ENCODE assay signal across 26 mouse cellular contexts in genomic region chr4:140383596-140383995, GRCm38 (mm10).
A peak's percentile ranks its signal among the peaks of the same experiment; 100 is the strongest.
DNase-seq lines count a peak whose midpoint lies in the region; ATAC-seq and TF ChIP-seq lines count a peak whose summit lies in the region.
"Had no signal": no experiment of that assay in that cellular context is flagged by ENCODE, and none has a peak within 500 bp of the region (broad histone marks: within the 10 kb centered on the region; RNA-seq: fewer than 3 reads in every experiment).

No protein-coding gene starts in this region.

- H3K36me3 ChIP-seq in hindbrain, embryonic 11.5 days (ENCODE audit: control insufficient read depth, insufficient read depth, low read length), result no peaks in the 10 kb centered on the region
- no peaks in the 10 kb centered on the region for H3K36me3 ChIP-seq in hindbrain, embryonic 16.5 days (ENCODE audit: control insufficient read depth, insufficient read depth, low read length)
- no peaks in the 10 kb centered on the region for H3K36me3 ChIP-seq in CH12.LX (replicated peaks in 1 of 2; ENCODE audit: control insufficient read depth in 1 of 2, insufficient read depth in 1 of 2, low read length in 1 of 2)
- H3K36me3 ChIP-seq: embryonic facial prominence, embryonic 13.5 days; embryonic facial prominence, embryonic 15.5 days; forebrain, embryonic 10.5 days; forebrain, embryonic 12.5 days had no signal

- no peak overlapping the region for H3K27ac ChIP-seq in hindbrain, embryonic 11.5 days (ENCODE audit: low read depth, low read length)
- no peak overlapping the region for H3K27ac ChIP-seq in hindbrain, embryonic 16.5 days (ENCODE audit: low read depth, low read length)
- no peak overlapping the region for H3K27ac ChIP-seq in CH12.LX (ENCODE audit: insufficient read depth, low read depth)
- H3K27ac ChIP-seq: embryonic facial prominence, embryonic 13.5 days; embryonic facial prominence, embryonic 15.5 days; forebrain, embryonic 10.5 days; forebrain, embryonic 12.5 days had no signal

- dilution Hi-C loops in CH12.LX (cut with MboI; ENCODE audit: extremely low pct_ligation_motif_present, extremely low pct_unique_long_range_greater_than_20kb, low sequenced_read_pairs), result no loop called here

- H3K4me1 ChIP-seq in hindbrain, embryonic 11.5 days (replicated peaks; ENCODE audit: control insufficient read depth, insufficient read depth, low read length), result no peaks in the 10 kb centered on the region; the same call in 1 of the 2 replicates
- H3K4me1 ChIP-seq in hindbrain, embryonic 16.5 days (ENCODE audit: control insufficient read depth, insufficient read depth, low read depth, low read length), result peaks cover 14% of the 10 kb centered on the region
- no peaks in the 10 kb centered on the region for H3K4me1 ChIP-seq in CH12.LX (ENCODE audit: control insufficient read depth in 1 of 2, insufficient read depth in 2 of 2)
- H3K4me1 ChIP-seq: embryonic facial prominence, embryonic 13.5 days; embryonic facial prominence, embryonic 15.5 days had no signal

- no peak for TF ChIP-seq RAD21 in CH12.LX (IDR thresholded peaks at IDR 0.05; ENCODE audit: low read depth, low read length)

- in situ Hi-C loops in CH12.LX (cut with MboI; ENCODE audit: low pct_ligation_motif_present, low pct_unique_long_range_greater_than_20kb, low sequenced_read_pairs), result no loop called here

- 0 out of 2 replicates have a peak, but pooled peaks have one; percentile 22 for ATAC-seq in hindbrain, embryonic 11.5 days (ENCODE audit: low FRiP score)
- ATAC-seq in hindbrain, embryonic 16.5 days, result no peak
- ATAC-seq in inflammation-experienced regulatory T-cells, adult 6 months, result no peak
- ATAC-seq: CD4-positive, CD25-positive, alpha-beta regulatory T cell, adult 4 months; forebrain, embryonic 14.5 days; forebrain, embryonic 16.5 days had no signal

- H3K4me3 ChIP-seq in hindbrain, embryonic 11.5 days (ENCODE audit: low read depth, low read length), result no peak overlapping the region
- H3K4me3 ChIP-seq in hindbrain, embryonic 16.5 days (ENCODE audit: low read length), result no peak overlapping the region
- H3K4me3 ChIP-seq in CH12.LX (replicated peaks in 1 of 3; ENCODE audit: low read depth in 2 of 3, low read length in 2 of 3, poor library complexity in 1 of 3), result no peak overlapping the region
- H3K4me3 ChIP-seq: embryonic facial prominence, embryonic 13.5 days; embryonic facial prominence, embryonic 15.5 days; erythroblast, embryonic 14.5 days; forebrain, embryonic 10.5 days; forebrain, embryonic 12.5 days had no signal

- no peaks in the 10 kb centered on the region for H3K27me3 ChIP-seq in hindbrain, embryonic 11.5 days (ENCODE audit: control insufficient read depth, insufficient read depth, low read length)
- H3K27me3 ChIP-seq in hindbrain, embryonic 16.5 days (replicated peaks; ENCODE audit: control insufficient read depth, insufficient read depth, low read length), result no peaks in the 10 kb centered on the region
- peaks cover 13% of the 10 kb centered on the region for H3K27me3 ChIP-seq in CH12.LX (replicated peaks)
- H3K27me3 ChIP-seq: embryonic facial prominence, embryonic 15.5 days had no signal

- DNase-seq in hindbrain, embryonic 11.5 days (ENCODE audit: low spot score), result no peak
- DNase-seq in testis, postnatal 14 days (ENCODE audit: low spot score), result peak; percentile 33
- no peak for DNase-seq in testis, postnatal 10 days (ENCODE audit: low spot score)
- no peak for DNase-seq in CH12.LX (ENCODE audit: extremely low read depth)
- peak; percentile 51 for DNase-seq in ZHBTc4 (ENCODE audit: low read depth, low spot score)
- no peak for DNase-seq in kidney, adult 11 months
- DNase-seq: adrenal gland, adult 2 months; adrenal gland, postnatal 10 days; adrenal gland, postnatal 25 days; cerebellum, adult 11 months; cerebellum, adult 18-20 months; cerebellum, adult 8-10 months; cerebellum, adult 9-11 months; cerebellum, postnatal 14 days; cerebellum, postnatal 36 days; embryo, embryonic 11 days had no signal

- no peak for TF ChIP-seq CTCF in CH12.LX (conservative IDR thresholded peaks at IDR 0.05 in 1 of 2, IDR thresholded peaks at IDR 0.05 in 1 of 2; ENCODE audit: low read depth in 2 of 2, low read length in 2 of 2)

- WGBS in hindbrain, embryonic 11.5 days, result 82% methylated on average over 7 of the region's 7 CpGs
- 86% methylated on average over 7 of the region's 7 CpGs for WGBS in hindbrain, embryonic 16.5 days

- H3K79me2 ChIP-seq in CH12.LX (replicated peaks; ENCODE audit: control insufficient read depth, extremely low read depth, insufficient read depth, poor library complexity, severe bottlenecking), result no peaks in the 10 kb centered on the region

- H3K9ac ChIP-seq in hindbrain, embryonic 11.5 days (ENCODE audit: low read depth, low read length), result no peak overlapping the region
- H3K9ac ChIP-seq in hindbrain, embryonic 16.5 days (ENCODE audit: low read depth, low read length), result no peak overlapping the region
- H3K9ac ChIP-seq in CH12.LX (ENCODE audit: insufficient read depth, low read depth), result no peak overlapping the region
- H3K9ac ChIP-seq: embryonic facial prominence, embryonic 13.5 days; embryonic facial prominence, embryonic 15.5 days; forebrain, embryonic 12.5 days had no signal

- no peak for TF ChIP-seq EP300 in CH12.LX (IDR thresholded peaks at IDR 0.05; ENCODE audit: low read length)

- no peak overlapping the region for H3K4me2 ChIP-seq in hindbrain, embryonic 11.5 days (replicated peaks; ENCODE audit: low read depth, low read length)
- no peak overlapping the region for H3K4me2 ChIP-seq in hindbrain, embryonic 16.5 days (ENCODE audit: low read length)
- H3K4me2 ChIP-seq in CH12.LX (ENCODE audit: insufficient read depth, low read depth, poor library complexity, severe bottlenecking), result no peak overlapping the region
- H3K4me2 ChIP-seq: embryonic facial prominence, embryonic 13.5 days; embryonic facial prominence, embryonic 15.5 days; forebrain, embryonic 12.5 days had no signal

- TF ChIP-seq POLR2A in CH12.LX (IDR thresholded peaks at IDR 0.05; ENCODE audit: low read depth, low read length), result no peak

- no peaks in the 10 kb centered on the region for H3K9me3 ChIP-seq in hindbrain, embryonic 11.5 days (ENCODE audit: control insufficient read depth, low read length)
- no peaks in the 10 kb centered on the region for H3K9me3 ChIP-seq in hindbrain, embryonic 16.5 days (ENCODE audit: control insufficient read depth, low read length)
- peaks cover 7% of the 10 kb centered on the region for H3K9me3 ChIP-seq in CH12.LX (replicated peaks; ENCODE audit: low read length)
- H3K9me3 ChIP-seq: embryonic facial prominence, embryonic 13.5 days; embryonic facial prominence, embryonic 15.5 days; forebrain, embryonic 12.5 days had no signal

TF ChIP-seq in CH12.LX, 34 proteins besides CTCF, POLR2A, EP300 and RAD21:
- no peak for TF ChIP-seq ZKSCAN1 (IDR thresholded peaks at IDR 0.05; ENCODE audit: borderline replicate concordance, low read depth, low read length)
- TF ChIP-seq USF1 (IDR thresholded peaks at IDR 0.05; ENCODE audit: low read depth, low read length), result peak; percentile 9; the same call in 1 of the 2 replicates

Comparison
In these comparisons a context has a peak if more than half of its experiments do, and no peak if none do; other contexts are left out.
1. DNase-seq: peak in testis, postnatal 14 days (single experiment) and ZHBTc4 (single experiment); none in hindbrain, embryonic 11.5 days (single experiment), testis, postnatal 10 days (single experiment), CH12.LX (single experiment) and kidney, adult 11 months (single experiment).